Mouse (Mus musculus) T-cell, adult 66 days (primary cell): ENCODE results near the gene Olfr510. TPM values are rescaled to one million over a fixed set of nuclear protein-coding genes. Genes with fewer than 3 reads are reported as not detected.

Experiments used
- total RNA-seq, 2 experiments: library from RNA; stranded (reverse); gene quantifications; 3 replicates in 1 of 2; 4 replicates in 1 of 2; pipeline ENCODE4 v1.2.4; 2023

The Olfr510 gene
- total RNA-seq: not detected

DNA sequence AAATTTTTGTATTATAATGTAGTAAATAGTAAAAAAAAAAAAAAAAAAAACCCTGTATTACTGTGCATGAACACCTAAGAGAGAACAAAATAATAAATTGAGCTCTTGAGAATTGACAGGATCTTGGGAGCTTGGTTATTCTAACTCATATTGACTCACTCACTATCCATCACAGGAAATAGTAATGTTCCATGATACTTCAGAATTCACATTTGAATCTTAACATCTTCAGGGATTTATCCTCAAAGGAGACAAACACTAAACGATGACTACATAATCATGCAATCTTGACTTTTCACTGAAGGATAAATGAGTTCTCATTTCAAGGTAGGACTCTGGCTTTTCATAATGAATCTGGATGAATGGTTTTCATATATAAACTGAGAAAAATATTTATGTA, at the start of gene Olfr510:
Olfr510 (plus strand) TSS at position 301 of the 400 bp plus-strand sequence.

GRCm38 (mm10) chr7:108621514-108621913, 44.7 kb upstream of the Olfr510 start, which contains the start of gene Olfr507:
Gene Olfr507, plus strand, starts transcription at chr7:108621814.

DNA sequence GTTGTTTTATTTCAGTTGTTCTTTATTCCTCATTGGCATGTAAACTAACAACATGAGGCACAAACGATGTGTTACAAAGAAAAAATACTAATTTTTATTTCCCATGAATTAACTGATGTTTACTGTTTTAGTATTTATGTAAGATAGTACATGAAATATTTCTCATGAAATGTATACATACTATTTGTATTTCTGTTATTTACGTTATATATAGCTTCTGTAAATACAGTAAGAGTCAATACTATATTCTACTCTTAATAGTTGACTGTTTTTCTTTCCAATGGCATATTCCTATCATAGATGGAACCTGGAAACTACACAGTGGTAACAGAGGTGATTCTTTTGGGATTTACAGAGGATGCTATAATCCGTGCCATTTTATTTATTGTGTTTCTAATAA, 36.5 kb upstream of the Olfr510 start, which contains the start of gene Olfr508:
Olfr508 (plus strand) TSS at position 301 of the 400 bp plus-strand sequence.

GRCm38 (mm10) chr7:108651806-108652205, 14.4 kb upstream of the Olfr510 start, which contains the start of gene Olfr509:
Gene Olfr509, minus strand, starts transcription at chr7:108651906.

DNA sequence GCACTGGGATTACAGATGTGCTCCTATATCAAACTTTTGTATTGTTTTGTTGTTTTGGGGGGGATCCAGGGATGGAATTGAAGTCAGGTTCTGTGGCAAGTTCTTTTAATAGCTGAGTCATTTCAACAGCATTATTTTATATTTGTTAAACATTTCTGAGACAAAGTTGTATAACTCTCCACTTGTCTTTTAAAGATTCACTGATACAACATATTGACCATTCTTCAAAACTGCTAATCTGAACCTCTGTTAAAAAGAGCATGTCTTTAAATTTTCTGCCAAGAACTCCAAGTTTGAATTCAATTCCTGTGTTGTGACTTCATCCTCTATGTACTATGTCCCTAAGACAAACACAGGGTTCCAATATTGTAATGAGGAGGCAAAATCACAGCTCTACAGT, 46.8 kb downstream of the Olfr510 start, which contains the start of gene Olfr512:
Olfr512 (plus strand) TSS at position 301 of the 400 bp plus-strand sequence.

Other genes with a start within 250 kb of the Olfr510 start
- gene Olfr497, start 246.0 kb upstream of the Olfr510 start, total RNA-seq: not detected
- not detected for gene Olfr498, start 201.1 kb upstream of the Olfr510 start, total RNA-seq
- not detected for gene Olfr502, start 141.4 kb upstream of the Olfr510 start, total RNA-seq
- not detected for gene Olfr503, start 121.9 kb upstream of the Olfr510 start, total RNA-seq
- not detected for gene Olfr504, start 100.6 kb upstream of the Olfr510 start, total RNA-seq
- not detected for gene Olfr506, start 55.6 kb upstream of the Olfr510 start, total RNA-seq
- gene Olfr507, start 44.6 kb upstream of the Olfr510 start, total RNA-seq: not detected
- not detected for gene Olfr508, start 36.4 kb upstream of the Olfr510 start, total RNA-seq
- gene Olfr509, start 14.5 kb upstream of the Olfr510 start, total RNA-seq: not detected
- not detected for gene Olfr512, start 46.9 kb downstream of the Olfr510 start, total RNA-seq
- gene Olfr513, start 84.6 kb downstream of the Olfr510 start, total RNA-seq: not detected
- not detected for gene Olfr514, start 159.6 kb downstream of the Olfr510 start, total RNA-seq
- gene Olfr516, start 184.1 kb downstream of the Olfr510 start, total RNA-seq: not detected
- gene Olfr517, start 206.0 kb downstream of the Olfr510 start, total RNA-seq: not detected
- gene Olfr518, start 218.6 kb downstream of the Olfr510 start, total RNA-seq: not detected
- gene Olfr519, start 228.0 kb downstream of the Olfr510 start, total RNA-seq: not detected